Mouse (Mus musculus) hindbrain, embryonic 12.5 days (tissue): ENCODE measurements around the gene Gpr146. TPM values are rescaled to one million over a fixed set of nuclear protein-coding genes. Genes with fewer than 3 reads are reported as not detected.
"Not testable (repeated sequence)": the region's sequence is repeated elsewhere in the genome, so short reads cannot be mapped to it uniquely, and the experiment has no call there.

ENCODE experiments used
- ATAC-seq: fragments of 200-750 bp; cut with Nextera tagmentation; 2 replicates; pipeline ENCODE4 v1.8.0; 2017; ENCODE audit warnings: moderate TSS enrichment; ENCODE audit not compliant: low FRiP score
- H3K27ac ChIP-seq: fragments of 300-500 bp; sonication (generic); 2 replicates; pipeline ENCODE4 v1.5.1; 2016; ENCODE audit warnings: mild to moderate bottlenecking
- H3K27me3 ChIP-seq: fragments of 300-500 bp; sonication (generic); 2 replicates; pipeline ENCODE4 v1.6.1; 2016; ENCODE audit warnings: mild to moderate bottlenecking
- H3K36me3 ChIP-seq: fragments of 300-500 bp; sonication (generic); 2 replicates; pipeline ENCODE4 v1.6.1; 2016; ENCODE audit warnings: mild to moderate bottlenecking
- H3K4me1 ChIP-seq: fragments of 300-500 bp; sonication (generic); 2 replicates; pipeline ENCODE4 v1.6.1; 2016
- H3K4me2 ChIP-seq: fragments of 300-500 bp; sonication (generic); replicated peaks from 2 replicates; pipeline ENCODE4 v1.6.1; 2016; ENCODE audit warnings: mild to moderate bottlenecking
- H3K4me3 ChIP-seq: fragments of 300-500 bp; sonication (generic); 2 replicates; pipeline ENCODE4 v1.5.1; 2016; ENCODE audit warnings: mild to moderate bottlenecking
- H3K9ac ChIP-seq: fragments of 300-500 bp; sonication (generic); 2 replicates; pipeline ENCODE4 v1.6.1; 2016; ENCODE audit warnings: mild to moderate bottlenecking, moderate library complexity
- H3K9me3 ChIP-seq: fragments of 300-500 bp; sonication (generic); replicated peaks from 2 replicates; pipeline ENCODE4 v1.6.1; 2016; ENCODE audit warnings: mild to moderate bottlenecking
- WGBS: fragments of 180-500 bp; shearing (Covaris S2); methylation state at CpG from one replicate; pipeline ENCODE4 v1.1.7; 2016; 5-methylcytosine and 5-hydroxymethylcytosine counted together
- polyA plus RNA-seq: library from polyadenylated mRNA; unstranded; fragments of >200 nt; fragmentation: Nextera tagmentation; extraction: Ambion mirVana; gene quantifications from 2 replicates; pipeline ENCODE4 v1.2.1, GENCODE M21; 2016

The Gpr146 gene
- polyA plus RNA-seq, result 1.8 and 2.4 TPM in 2 replicates

- H3K27ac ChIP-seq, result peak within 1 kb of the TSS; percentile 24; the same call in 1 of the 2 replicates
- H3K9ac ChIP-seq, result no peak within 1 kb of the TSS
Measured at GRCm38 (mm10) chr5:139377468-139378270, at the start of gene Gpr146. Gene Gpr146, plus strand, starts transcription at chr5:139377697.

DNA sequence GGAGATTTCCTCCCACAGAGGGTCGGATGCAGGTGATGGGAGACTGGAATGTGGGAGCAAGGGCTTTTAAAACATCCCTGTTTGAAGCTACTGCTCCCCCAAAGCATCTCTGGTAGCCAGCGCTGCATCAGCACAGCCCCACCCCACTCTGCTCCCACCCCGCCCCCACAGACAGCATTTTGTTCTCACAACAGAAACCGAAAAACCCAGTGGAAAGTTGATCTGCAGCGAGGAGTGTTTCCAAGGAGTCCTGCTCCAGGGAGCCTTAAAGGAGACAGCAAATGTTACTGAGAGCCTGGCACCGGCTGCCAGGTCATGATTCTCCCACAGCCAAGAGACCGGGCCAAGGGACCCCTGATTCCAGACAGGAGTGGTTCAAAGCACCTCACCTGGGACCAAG is 46.7 kb upstream of the Gpr146 start:
- no peak for ATAC-seq
- Histone ChIP-seq H3K36me3 (peaks cover 14% of the 10 kb centered on the region), H3K27me3 (peaks cover 22% of the 10 kb centered on the region), H3K4me1 (no peaks in the 10 kb centered on the region), H3K9me3 (no peaks in the 10 kb centered on the region), H3K27ac (no peak overlapping the region), H3K9ac (no peak overlapping the region), H3K4me3 (no peak overlapping the region), H3K4me2 (no peak overlapping the region)
- WGBS, result 70% methylated on average over 7 of the region's 7 CpGs

More at GRCm38 (mm10) chr5:139377468-139378270, at the start of gene Gpr146:
- peaks cover 9% of the 10 kb centered on the region; the same call in 1 of the 2 replicates for H3K27me3 ChIP-seq
- no peak within 1 kb of the TSS for H3K4me3 ChIP-seq
- H3K9me3 ChIP-seq, result no peaks in the 10 kb centered on the region
- 78% methylated on average over 18 of the region's 18 CpGs for WGBS
- no peak within 1 kb of the TSS for H3K4me2 ChIP-seq
- no peak for ATAC-seq
- no peaks in the 10 kb centered on the region for H3K36me3 ChIP-seq
- peaks cover 35% of the 10 kb centered on the region for H3K4me1 ChIP-seq

GRCm38 (mm10) chr5:139331742-139332141 is 45.8 kb upstream of the Gpr146 start:
- Histone ChIP-seq H3K4me1 (no peaks in the 10 kb centered on the region), H3K9ac (no peak overlapping the region), H3K4me2 (no peak overlapping the region), H3K27ac (no peak overlapping the region), H3K36me3 (peaks cover 23% of the 10 kb centered on the region), H3K4me3 (no peak overlapping the region), H3K9me3 (no peaks in the 10 kb centered on the region), H3K27me3 (peaks cover 13% of the 10 kb centered on the region)
- peak; percentile 41; the same call in 1 of the 2 replicates for ATAC-seq
- 21% methylated on average over 8 of the region's 8 CpGs for WGBS

GRCm38 (mm10) chr5:139332590-139333272 is 44.8 kb upstream of the Gpr146 start:
- ATAC-seq, result no peak
- Histone ChIP-seq H3K9ac (no peak overlapping the region; the same call in 1 of the 2 replicates), H3K27me3 (peaks cover 3% of the 10 kb centered on the region; the same call in 1 of the 2 replicates), H3K4me3 (no peak overlapping the region), H3K36me3 (peaks cover 33% of the 10 kb centered on the region), H3K4me2 (no peak overlapping the region), H3K4me1 (no peaks in the 10 kb centered on the region), H3K9me3 (no peaks in the 10 kb centered on the region), H3K27ac (no peak overlapping the region)
- WGBS, result 90% methylated on average over 8 of the region's 8 CpGs

DNA sequence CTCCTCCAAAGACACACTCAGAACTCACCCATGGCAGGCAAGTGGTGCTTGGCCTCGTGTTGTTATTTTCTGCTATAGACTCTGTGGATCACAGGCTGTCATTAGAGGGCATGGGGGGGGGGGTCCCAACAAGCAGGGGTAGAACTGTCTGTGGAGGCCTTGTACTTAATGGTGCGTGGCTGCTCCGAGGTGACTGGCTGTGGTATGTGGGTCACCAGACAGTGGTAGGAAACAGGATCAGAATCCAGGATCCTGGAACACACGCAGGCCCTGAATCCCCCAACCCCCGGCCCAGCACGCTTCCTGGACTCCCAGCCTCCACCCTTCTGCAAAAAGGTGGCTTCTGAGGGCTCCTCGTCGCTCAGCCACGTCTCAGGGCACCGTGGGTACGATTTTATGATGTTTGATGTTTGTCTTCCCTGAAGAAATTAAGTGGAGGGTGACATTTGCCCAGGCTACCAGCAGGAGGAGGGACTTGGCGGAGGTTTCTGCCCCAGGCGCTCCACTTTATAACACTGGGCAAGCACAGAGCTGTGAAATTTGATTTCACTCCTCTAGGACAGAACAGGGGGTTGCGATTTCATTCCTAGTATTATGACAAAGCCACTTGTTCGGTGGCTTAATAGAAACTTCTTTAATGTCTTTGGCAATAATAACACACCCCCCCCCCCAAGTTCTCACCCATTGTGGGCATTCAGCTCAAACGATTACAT is 44.0 kb upstream of the Gpr146 start:
- Histone ChIP-seq H3K4me3 (no peak overlapping the region), H3K9ac (no peak overlapping the region; the same call in 1 of the 2 replicates), H3K27ac (no peak overlapping the region), H3K4me2 (no peak overlapping the region), H3K36me3 (peaks cover 40% of the 10 kb centered on the region), H3K9me3 (no peaks in the 10 kb centered on the region), H3K27me3 (peaks cover 2% of the 10 kb centered on the region; the same call in 1 of the 2 replicates), H3K4me1 (no peaks in the 10 kb centered on the region)
- 77% methylated on average over 16 of the region's 16 CpGs for WGBS
- ATAC-seq, result no peak

- H3K36me3 ChIP-seq, result peaks cover 49% of the 10 kb centered on the region
- WGBS, result 85% methylated on average over 10 of the region's 10 CpGs
- not testable (repeated sequence) for ATAC-seq
Measured at GRCm38 (mm10) chr5:139334394-139334793, 43.1 kb upstream of the Gpr146 start.

DNA sequence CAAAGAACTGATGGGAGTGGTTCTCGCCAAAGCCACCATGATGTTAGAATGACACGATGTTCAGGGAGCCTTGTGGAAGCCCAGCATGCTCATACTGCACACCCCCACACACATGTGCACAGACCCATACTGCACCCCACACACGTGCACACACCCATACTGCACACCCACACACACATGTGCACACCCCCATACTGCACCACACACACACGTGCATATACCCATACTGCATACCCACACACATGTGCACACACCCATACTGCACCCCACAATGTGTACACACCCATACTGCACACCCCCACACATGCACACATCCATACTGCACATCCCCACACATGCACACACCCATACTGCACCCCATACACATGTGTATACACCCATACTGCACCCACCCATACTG is 41.9 kb upstream of the Gpr146 start:
- H3K4me2 ChIP-seq, result no peak overlapping the region
- no peak overlapping the region for H3K27ac ChIP-seq
- WGBS, result 92% methylated on average over 4 of the region's 4 CpGs
- no peak overlapping the region for H3K9ac ChIP-seq
- no peak for ATAC-seq
- no peaks in the 10 kb centered on the region for H3K9me3 ChIP-seq
- H3K36me3 ChIP-seq, result peaks cover 61% of the 10 kb centered on the region
- no peaks in the 10 kb centered on the region for H3K27me3 ChIP-seq
- no peaks in the 10 kb centered on the region for H3K4me1 ChIP-seq
- no peak overlapping the region for H3K4me3 ChIP-seq

More at GRCm38 (mm10) chr5:139334394-139334793, 43.1 kb upstream of the Gpr146 start:
- not testable (repeated sequence) for H3K9ac ChIP-seq, H3K4me2 ChIP-seq, H3K4me1 ChIP-seq, H3K9me3 ChIP-seq, H3K4me3 ChIP-seq, H3K27ac ChIP-seq, H3K27me3 ChIP-seq

- Histone ChIP-seq H3K27me3 (no peaks in the 10 kb centered on the region), H3K36me3 (peaks cover 81% of the 10 kb centered on the region), H3K9me3 (no peaks in the 10 kb centered on the region), H3K27ac (no peak overlapping the region), H3K4me2 (no peak overlapping the region), H3K4me3 (no peak overlapping the region), H3K4me1 (no peaks in the 10 kb centered on the region), H3K9ac (no peak overlapping the region)
- WGBS, result 73% methylated on average over 13 of the region's 13 CpGs
- no peak for ATAC-seq
Measured at GRCm38 (mm10) chr5:139337826-139338370, 39.6 kb upstream of the Gpr146 start.

- no peaks in the 10 kb centered on the region for H3K9me3 ChIP-seq
- no peak overlapping the region for H3K4me2 ChIP-seq
- 83% methylated on average over 3 of the region's 3 CpGs for WGBS
- H3K27me3 ChIP-seq, result no peaks in the 10 kb centered on the region
- peaks cover 81% of the 10 kb centered on the region for H3K36me3 ChIP-seq
- no peak overlapping the region for H3K27ac ChIP-seq
- H3K4me3 ChIP-seq, result no peak overlapping the region
- no peak for ATAC-seq
- H3K4me1 ChIP-seq, result 0 out of 2 replicates have a peak, but pooled peaks cover under 1% of the 10 kb centered on the region
- no peak overlapping the region for H3K9ac ChIP-seq
Measured at GRCm38 (mm10) chr5:139338403-139338802, 39.1 kb upstream of the Gpr146 start.

- no peak for ATAC-seq
- no peak overlapping the region for H3K9ac ChIP-seq
- no peaks in the 10 kb centered on the region for H3K9me3 ChIP-seq
- no peak overlapping the region for H3K27ac ChIP-seq
- H3K36me3 ChIP-seq, result peaks cover 81% of the 10 kb centered on the region
- H3K4me2 ChIP-seq, result no peak overlapping the region
- WGBS, result 80% methylated on average over 11 of the region's 11 CpGs
- no peaks in the 10 kb centered on the region for H3K27me3 ChIP-seq
- H3K4me1 ChIP-seq, result peaks cover 5% of the 10 kb centered on the region
- no peak overlapping the region for H3K4me3 ChIP-seq
Measured at GRCm38 (mm10) chr5:139338891-139339290, 38.6 kb upstream of the Gpr146 start.

DNA sequence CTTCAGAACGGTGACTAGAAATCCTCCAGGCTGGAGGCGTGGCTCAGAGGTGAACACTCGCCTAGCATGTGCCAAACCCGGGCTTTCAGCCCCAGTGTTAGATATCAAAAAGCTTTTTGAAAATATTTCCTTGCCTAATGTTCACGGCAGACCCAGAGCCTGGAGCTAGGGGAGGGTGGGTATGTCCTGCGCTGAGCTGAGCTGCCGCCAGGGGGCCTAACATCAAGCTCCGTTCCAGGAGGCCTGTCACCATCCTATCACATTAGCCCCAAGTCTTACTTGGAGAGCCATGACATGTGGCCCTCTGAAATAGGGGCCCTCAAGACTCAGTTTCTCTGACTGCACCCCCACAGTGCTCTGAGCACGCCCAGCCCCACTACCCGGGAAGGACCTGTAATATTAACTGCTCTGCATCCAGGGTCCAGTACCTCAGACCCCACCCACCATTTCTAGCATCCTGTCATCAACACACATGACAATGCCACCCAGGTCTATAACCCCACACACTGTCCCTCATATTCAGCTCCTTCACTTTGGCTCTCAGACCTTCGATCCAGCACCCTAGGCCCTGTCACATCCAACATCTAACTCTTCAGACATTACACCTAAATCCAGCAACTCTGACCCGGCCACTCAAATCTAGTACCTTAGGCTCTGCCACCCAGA is 33.3 kb upstream of the Gpr146 start:
- ATAC-seq, result peak; percentile 68
- Histone ChIP-seq H3K4me3 (peak overlapping the region; percentile 81), H3K27ac (peak overlapping the region; percentile 81), H3K4me2 (peak overlapping the region; percentile 94), H3K36me3 (peaks cover 35% of the 10 kb centered on the region), H3K9me3 (no peaks in the 10 kb centered on the region), H3K4me1 (peaks cover 11% of the 10 kb centered on the region), H3K27me3 (no peaks in the 10 kb centered on the region; the same call in 1 of the 2 replicates), H3K9ac (peak overlapping the region; percentile 92)
- WGBS, result 8% methylated on average over 12 of the region's 12 CpGs
